ENCODE assay signal across 9 mouse cellular contexts in genomic region chr4:156032856-156033255, GRCm38 (mm10). TPM values are rescaled to one million over a fixed set of nuclear protein-coding genes. Genes with fewer than 3 reads are reported as not detected.
DNase-seq lines count a peak whose midpoint lies in the region; ATAC-seq and TF ChIP-seq lines count a peak whose summit lies in the region.
"Had no signal": no experiment of that assay in that cellular context is flagged by ENCODE, and none has a peak within 500 bp of the region (broad histone marks: within the 10 kb centered on the region; RNA-seq: fewer than 3 reads in every experiment).

No protein-coding gene starts in this region.

- no peaks in the 10 kb centered on the region for H3K27me3 ChIP-seq in cerebellum, adult 2 months (ENCODE audit: control insufficient read depth, insufficient read depth, low read length)
- H3K27me3 ChIP-seq in embryonic facial prominence, embryonic 15.5 days = peaks cover 22% of the 10 kb centered on the region
- peaks cover 21% of the 10 kb centered on the region for H3K27me3 ChIP-seq in myocyte (ENCODE audit: control insufficient read depth, insufficient read depth, insufficient read length)

- no peak for TF ChIP-seq CTCF in cerebellum, adult 2 months (IDR thresholded peaks at IDR 0.05; ENCODE audit: borderline replicate concordance, insufficient read depth, low read depth, low read length)
- TF ChIP-seq CTCF in left cerebral cortex, adult 2 months (IDR thresholded peaks at IDR 0.05) = no peak
- no peak for TF ChIP-seq CTCF in layer of hippocampus, adult 2 months (conservative IDR thresholded peaks at IDR 0.05)

- no peak overlapping the region for H3ac ChIP-seq in myocyte (ENCODE audit: control insufficient read depth, insufficient read length)

- H3K4me3 ChIP-seq in cerebellum, adult 2 months (replicated peaks; ENCODE audit: insufficient read depth, low read depth, low read length) = no peak overlapping the region
- H3K4me3 ChIP-seq in left cerebral cortex, adult 2 months = no peak overlapping the region
- H3K4me3 ChIP-seq in embryonic facial prominence, embryonic 15.5 days (replicated peaks) = no peak overlapping the region
- H3K4me3 ChIP-seq in myocyte = no peak overlapping the region
- H3K4me3 ChIP-seq in layer of hippocampus, adult 2 months = no peak overlapping the region

- intact Hi-C loops in left cerebral cortex, adult 2 months (cut with DNase I) = loop anchor here (2.0 kb wide), 1 partner anchor 76 kb away; the partner anchor contains the start of gene 9430015G10Rik
- intact Hi-C loops in left cerebral cortex, postnatal 25 days (cut with DNase I) = loop anchor here (5.0 kb wide), 1 partner anchor 69 kb away; no protein-coding TSS in a partner anchor

- 83% methylated on average over 4 of the region's 4 CpGs for WGBS in cerebellum, adult 2 months
- WGBS in embryonic facial prominence, embryonic 15.5 days = 71% methylated on average over 4 of the region's 4 CpGs

- no peaks in the 10 kb centered on the region for H3K79me2 ChIP-seq in myocyte (ENCODE audit: control insufficient read depth, insufficient read depth)

- peaks cover 13% of the 10 kb centered on the region for H3K4me1 ChIP-seq in cerebellum, adult 2 months (ENCODE audit: control insufficient read depth, insufficient read depth, low read length)
- peaks cover 38% of the 10 kb centered on the region for H3K4me1 ChIP-seq in embryonic facial prominence, embryonic 15.5 days

- H3K36me3 ChIP-seq in embryonic facial prominence, embryonic 15.5 days = peaks cover 15% of the 10 kb centered on the region
- H3K36me3 ChIP-seq in myocyte (ENCODE audit: control insufficient read depth, insufficient read depth) = no peaks in the 10 kb centered on the region

- H3K27ac ChIP-seq in cerebellum, adult 2 months (ENCODE audit: insufficient read depth, low read length) = peak overlapping the region; percentile 64; the same call in 1 of the 2 replicates
- peak overlapping the region; percentile 88; the same call in 1 of the 2 replicates for H3K27ac ChIP-seq in left cerebral cortex, adult 2 months
- peak overlapping the region; percentile 96 for H3K27ac ChIP-seq in embryonic facial prominence, embryonic 15.5 days (replicated peaks)
- no peak overlapping the region for H3K27ac ChIP-seq in layer of hippocampus, adult 2 months

- 0 out of 2 replicates have a peak overlapping the region, but pooled peaks have one; percentile 72 for H3K4me2 ChIP-seq in embryonic facial prominence, embryonic 15.5 days (replicated peaks)
- peak overlapping the region; percentile 75 for H3K4me2 ChIP-seq in myocyte (ENCODE audit: low read depth)

- no peaks in the 10 kb centered on the region for H3K9me3 ChIP-seq in embryonic facial prominence, embryonic 15.5 days (replicated peaks)

- no peak overlapping the region for H3K9ac ChIP-seq in embryonic facial prominence, embryonic 15.5 days

- no peak for TF ChIP-seq POLR2A in cerebellum, adult 2 months (IDR thresholded peaks at IDR 0.05; ENCODE audit: borderline replicate concordance, insufficient read depth, low read length)
- TF ChIP-seq POLR2A in myocyte (IDR thresholded peaks at IDR 0.05; ENCODE audit: insufficient read length, low read depth) = no peak

- DNase-seq in cerebellum, adult 2 months = no peak
- no peak for DNase-seq in cerebellum, postnatal 36 days
- no peak for DNase-seq in left cerebral cortex, adult 2 months (ENCODE audit: extremely low spot score in 1 of 2, low spot score in 2 of 2)
- DNase-seq in left cerebral cortex, postnatal 25 days (ENCODE audit: low spot score in 2 of 2) = no peak
- no peak for DNase-seq in layer of hippocampus, adult 9-10 months (ENCODE audit: low spot score)
- no peak for DNase-seq in layer of hippocampus, adult 2 months (ENCODE audit: low spot score in 2 of 2)

- no peak for ATAC-seq in embryonic facial prominence, embryonic 15.5 days (ENCODE audit: insufficient number of reproducible peaks, low FRiP score, low TSS enrichment, low read depth)

TF ChIP-seq in myocyte, 11 proteins besides CTCF, POLR2A, EP300 and RAD21:
- TF ChIP-seq CEBPB (IDR thresholded peaks at IDR 0.05; ENCODE audit: insufficient read depth, poor library complexity, severe bottlenecking) = no peak
- TF ChIP-seq TCF12 (IDR thresholded peaks at IDR 0.05; ENCODE audit: insufficient read depth, poor library complexity, severe bottlenecking) = no peak
- TF ChIP-seq SRF (IDR thresholded peaks at IDR 0.05; ENCODE audit: control insufficient read depth, insufficient read length, low read depth) = no peak
- no peak for TF ChIP-seq TCF3 (IDR thresholded peaks at IDR 0.05; ENCODE audit: insufficient read length, low read depth)
- no peak for TF ChIP-seq MYOG (IDR thresholded peaks at IDR 0.05; ENCODE audit: control insufficient read depth in 1 of 3, insufficient read depth in 1 of 3, insufficient read length in 2 of 3, low read depth in 2 of 3)
- peak in 1 of 3 experiments; percentile 7 for TF ChIP-seq MYOD1 (IDR thresholded peaks at IDR 0.05; ENCODE audit: control insufficient read depth in 1 of 3, insufficient read length in 2 of 3, low read depth in 2 of 3)

RNA-seq across cellular contexts. Expression of gene Tnfrsf18, which starts 6.9 kb away (rescaled TPM):
- polyA plus RNA-seq in cerebellum, adult 2 months (2012; rRNA removed) = 0.10 and 0.11 TPM in 2 replicates
- total RNA-seq in left cerebral cortex, adult 2 months (2021) = not detected
- not detected for total RNA-seq in left cerebral cortex, postnatal 25 days (2021)
- polyA plus RNA-seq in embryonic facial prominence, embryonic 15.5 days (2015; fragmentation: Nextera tagmentation; extraction: Ambion mirVana) = 6.0 and 7.1 TPM in 2 replicates
- 0.40 TPM for polyA plus RNA-seq in myocyte (2012; fragmentation: generic; extraction: Trizol)
- not detected for total RNA-seq in layer of hippocampus, adult 2 months (2021)

RNA-seq across cellular contexts. Expression of gene Tnfrsf4, which starts 19.2 kb away (rescaled TPM):
- polyA plus RNA-seq in cerebellum, adult 2 months (2012; rRNA removed) = 3.6 and 5.2 TPM in 2 replicates
- total RNA-seq in left cerebral cortex, adult 2 months (2021) = 1 to 10 TPM; 1.7 to 2.4 TPM
- 1 to 10 TPM; 2.0 to 2.1 TPM for total RNA-seq in left cerebral cortex, postnatal 25 days (2021)
- 1.1 and 1.2 TPM in 2 replicates for polyA plus RNA-seq in embryonic facial prominence, embryonic 15.5 days (2015; fragmentation: Nextera tagmentation; extraction: Ambion mirVana)
- polyA plus RNA-seq in myocyte (2012; fragmentation: generic; extraction: Trizol) = 0.64 TPM
- 1 to 10 TPM; 1.3 to 2.3 TPM for total RNA-seq in layer of hippocampus, adult 2 months (2021)

RNA-seq across cellular contexts. Expression of gene Ttll10, which starts 26.4 kb away (rescaled TPM):
- polyA plus RNA-seq in cerebellum, adult 2 months (2012; rRNA removed) = 0.11 and 0.32 TPM in 2 replicates
- under 1 TPM in 1 of 2 experiments, not detected in 1; 0.79 TPM for total RNA-seq in left cerebral cortex, adult 2 months (2021)
- total RNA-seq in left cerebral cortex, postnatal 25 days (2021) = not detected
- 4.0 and 4.3 TPM in 2 replicates for polyA plus RNA-seq in embryonic facial prominence, embryonic 15.5 days (2015; fragmentation: Nextera tagmentation; extraction: Ambion mirVana)
- polyA plus RNA-seq in myocyte (2012; fragmentation: generic; extraction: Trizol) = not detected
- total RNA-seq in layer of hippocampus, adult 2 months (2021) = under 1 TPM in 1 of 2 experiments, not detected in 1; 0.26 TPM
- polyA plus RNA-seq: C2C12 had no signal

RNA-seq across cellular contexts. Expression of gene Sdf4, which starts 40.2 kb away (rescaled TPM):
- polyA plus RNA-seq in cerebellum, adult 2 months (2012; rRNA removed) = 136 and 142 TPM in 2 replicates
- 100 to 1,000 TPM; 187 to 193 TPM for total RNA-seq in left cerebral cortex, adult 2 months (2021)
- total RNA-seq in left cerebral cortex, postnatal 25 days (2021) = 100 to 1,000 TPM; 182 to 184 TPM
- polyA plus RNA-seq in embryonic facial prominence, embryonic 15.5 days (2015; fragmentation: Nextera tagmentation; extraction: Ambion mirVana) = 165 and 172 TPM in 2 replicates
- 137 TPM for polyA plus RNA-seq in myocyte (2012; fragmentation: generic; extraction: Trizol)
- 100 to 1,000 TPM; 191 to 194 TPM for total RNA-seq in layer of hippocampus, adult 2 months (2021)

RNA-seq across cellular contexts. Expression of gene B3galt6, which starts 40.4 kb away (rescaled TPM):
- polyA plus RNA-seq in cerebellum, adult 2 months (2012; rRNA removed) = 10.8 and 11.4 TPM in 2 replicates
- total RNA-seq in left cerebral cortex, adult 2 months (2021) = 10 to 100 TPM in 1 of 2 experiments, 1 to 10 TPM in 1; 9.1 to 10.8 TPM
- total RNA-seq in left cerebral cortex, postnatal 25 days (2021) = 10 to 100 TPM in 1 of 2 experiments, 1 to 10 TPM in 1; 9.7 to 10.5 TPM
- 16.6 and 16.7 TPM in 2 replicates for polyA plus RNA-seq in embryonic facial prominence, embryonic 15.5 days (2015; fragmentation: Nextera tagmentation; extraction: Ambion mirVana)
- 5.4 TPM for polyA plus RNA-seq in myocyte (2012; fragmentation: generic; extraction: Trizol)
- total RNA-seq in layer of hippocampus, adult 2 months (2021) = 10 to 100 TPM in 1 of 2 experiments, 1 to 10 TPM in 1; 9.3 to 10.1 TPM
